Mouse (Mus musculus) adrenal gland, postnatal 14 days (tissue): ENCODE measurements around the gene Vmn2r97. TPM values are rescaled to one million over a fixed set of nuclear protein-coding genes. Genes with fewer than 3 reads are reported as not detected.
"Not testable (repeated sequence)": the region's sequence is repeated elsewhere in the genome, so short reads cannot be mapped to it uniquely, and the experiment has no call there.

Source experiments
- DNase-seq: peaks from one replicate; pipeline ENCODE4 v3.0.0; 2021; ENCODE audit warnings: mixed read lengths
- long read RNA-seq, 2 experiments: library from polyadenylated mRNA; stranded (forward); transcript quantifications; one replicate each; pipeline ENCODE4 v2.0.0; 2021
- total RNA-seq: library from RNA; stranded (reverse); gene quantifications from 2 replicates; pipeline ENCODE4 v1.2.3, GENCODE M21; 2021

Gene Vmn2r97
- total RNA-seq = 0.11 and 0.15 TPM in 2 replicates
- long read RNA-seq, experiment 1 = 0 reads
- long read RNA-seq, experiment 2 = 0 reads

DNA sequence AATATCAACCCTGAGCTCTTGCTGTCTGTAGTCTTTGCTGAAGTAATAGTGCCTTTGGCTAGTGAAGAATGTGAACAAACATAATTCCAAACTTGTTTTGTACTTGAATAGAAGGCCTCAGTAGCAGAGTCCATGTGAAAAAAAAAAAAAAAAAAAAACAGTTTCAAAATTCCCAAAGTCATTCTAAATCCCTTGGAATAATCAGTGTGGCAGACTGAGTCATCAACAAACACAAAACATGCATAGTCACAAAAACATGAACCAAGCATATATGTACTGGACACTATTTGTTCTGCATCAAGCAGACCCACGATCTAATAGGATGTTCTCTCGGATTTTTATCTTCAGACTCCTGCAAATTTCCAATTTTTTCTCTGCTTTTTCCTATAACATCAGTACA lies at the start of gene Vmn2r97:
Gene Vmn2r97, plus strand, starts transcription at position 301 of the 400 bp plus-strand sequence.
- DNase-seq = not testable (repeated sequence)

DNA sequence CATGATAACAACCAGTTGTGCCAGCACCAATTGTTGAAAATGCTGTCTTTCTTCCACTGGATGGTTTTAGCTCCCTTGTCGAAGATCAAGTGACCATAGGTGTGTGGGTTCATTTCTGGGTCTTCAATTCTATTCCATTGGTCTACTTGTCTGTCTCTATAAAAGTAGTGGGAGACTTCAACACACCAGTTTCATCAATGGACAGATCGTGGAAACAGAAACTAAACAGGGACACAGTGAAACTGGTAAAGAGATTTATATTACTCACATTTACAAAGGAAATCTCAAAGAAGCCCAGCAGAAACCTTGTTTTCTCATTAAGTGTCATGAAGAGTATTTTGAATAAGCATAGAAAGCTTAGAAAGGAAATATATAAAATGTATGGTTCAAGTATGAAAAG lies 31.7 kb upstream of the Vmn2r97 start:
- not testable (repeated sequence) for DNase-seq

DNA sequence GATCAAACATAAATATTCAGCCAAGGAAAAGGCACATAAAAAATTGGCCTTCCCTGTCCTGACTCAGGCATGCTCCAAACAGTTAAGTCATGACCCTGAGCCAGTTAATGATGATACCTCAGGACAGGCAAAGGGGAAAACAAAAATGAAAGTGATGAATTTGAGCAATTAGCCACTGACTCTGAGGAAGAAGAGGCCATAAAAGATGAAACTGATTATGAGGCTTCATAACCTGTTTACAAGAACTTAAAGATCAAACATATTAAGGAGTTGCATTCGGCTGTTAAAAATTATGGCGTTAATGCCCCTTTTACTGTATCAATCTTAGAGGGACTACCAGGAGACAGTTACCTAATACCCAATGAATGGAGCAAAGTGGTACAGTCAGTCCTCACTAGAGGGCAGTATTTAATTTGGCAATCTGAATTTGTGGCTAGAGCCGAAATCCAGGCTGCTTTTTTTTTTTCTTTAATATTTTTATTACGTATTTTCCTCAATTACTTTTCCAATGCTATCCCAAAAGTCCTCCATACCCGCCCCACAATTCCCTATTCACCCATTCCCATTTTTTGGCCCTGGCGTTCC lies 24.3 kb upstream of the Vmn2r97 start:
- DNase-seq = no peak

DNA sequence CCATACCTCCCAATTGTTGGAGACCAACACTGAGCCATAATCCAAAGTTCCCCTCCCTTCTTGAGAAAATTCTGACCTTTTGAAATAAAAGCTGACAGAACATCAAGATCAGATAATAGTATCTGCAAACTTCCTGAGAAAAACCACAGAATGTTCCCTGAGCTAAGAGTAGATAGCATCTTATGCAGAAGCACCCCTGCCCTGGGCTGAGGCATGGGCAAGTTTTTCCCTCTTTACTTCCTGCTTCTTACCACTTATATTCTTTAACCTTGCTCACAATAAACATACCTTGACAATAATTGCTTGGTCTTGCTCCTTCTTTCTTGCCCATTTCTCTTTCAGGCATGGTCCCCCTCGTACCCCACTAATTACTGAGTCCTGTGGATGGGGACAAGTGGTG lies 43.7 kb downstream of the Vmn2r97 start:
- not testable (repeated sequence) for DNase-seq

DNA sequence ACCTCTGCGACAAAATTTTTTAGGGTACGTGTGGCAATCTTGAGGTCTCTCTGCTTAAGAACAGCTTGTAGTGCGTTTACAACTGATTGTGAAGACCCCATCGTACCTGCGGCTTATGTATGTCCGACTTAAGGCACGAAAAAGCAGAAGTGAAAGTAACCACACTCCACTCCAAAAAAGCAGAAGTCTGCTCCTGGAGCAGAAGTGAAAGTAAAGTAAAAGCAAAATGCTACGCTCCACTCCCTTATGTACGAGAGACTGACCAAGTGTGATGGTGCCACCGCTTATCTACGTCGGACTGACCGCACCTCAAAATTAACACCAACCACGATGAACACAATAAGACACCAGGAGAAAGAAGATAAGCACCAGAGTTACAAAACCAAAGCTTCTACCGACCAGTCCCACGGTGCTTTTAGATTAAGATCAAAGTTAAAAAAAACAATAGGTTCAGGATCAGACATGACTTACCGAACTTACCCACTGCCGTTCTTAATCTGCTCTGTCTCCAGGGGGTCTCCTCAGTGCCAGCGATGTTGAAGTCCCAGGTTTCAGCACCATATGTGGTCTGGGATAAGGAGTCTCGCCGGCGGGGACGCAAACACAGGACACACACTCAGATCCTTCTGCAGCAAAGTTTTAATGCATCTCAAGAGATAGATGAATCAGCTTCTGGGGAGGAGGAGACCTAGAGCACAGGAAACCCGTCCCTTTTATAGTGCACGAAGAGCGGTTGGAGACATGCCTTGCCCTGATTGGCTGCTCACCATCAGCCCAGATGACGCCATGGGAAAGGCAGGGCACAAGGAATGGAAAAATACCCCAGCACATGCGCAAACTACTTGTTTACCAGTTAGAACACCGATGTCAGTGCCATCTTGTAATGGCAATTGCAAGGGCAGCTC lies 54.5 kb downstream of the Vmn2r97 start:
- no peak for DNase-seq

Other genes starting within 250 kb of the Vmn2r97 start
- not detected in 2 replicates for gene Vmn2r98, start 139.2 kb downstream of the Vmn2r97 start, total RNA-seq